Comparison of ENCODE assay signal across 12 mouse cellular contexts in the genomic region with DNA sequence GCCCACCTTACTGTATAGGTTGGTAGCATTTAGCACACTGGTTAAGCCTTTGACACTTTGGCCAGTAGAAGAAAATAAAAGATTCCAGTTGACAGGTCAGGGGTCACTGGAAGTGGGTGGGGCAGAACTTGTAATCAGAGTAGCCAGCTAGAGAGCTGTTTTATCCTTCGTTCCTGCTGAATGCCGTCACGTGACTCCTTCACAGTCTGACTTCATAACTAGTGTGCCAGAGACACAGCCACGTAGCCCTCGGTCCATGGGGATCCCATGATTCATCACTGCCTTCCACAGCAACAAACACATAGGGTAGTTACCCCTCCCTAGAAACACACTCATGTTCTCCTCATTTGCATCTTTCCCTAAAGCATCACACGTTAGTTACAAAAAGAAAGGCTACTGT. TPM values are rescaled to one million over a fixed set of nuclear protein-coding genes. Genes with fewer than 3 reads are reported as not detected.
DNase-seq lines count a peak whose midpoint lies in the region; ATAC-seq and TF ChIP-seq lines count a peak whose summit lies in the region.
"Had no signal": no experiment of that assay in that cellular context is flagged by ENCODE, and none has a peak within 500 bp of the region (broad histone marks: within the 10 kb centered on the region; RNA-seq: fewer than 3 reads in every experiment).

No protein-coding gene starts in this region.

- 15% methylated on average over 6 of the region's 6 CpGs for WGBS in hindbrain, embryonic 11.5 days
- 10% methylated on average over 6 of the region's 6 CpGs for WGBS in hindbrain, embryonic 13.5 days

- no peak for TF ChIP-seq POLR2A in MEL (IDR thresholded peaks at IDR 0.05; ENCODE audit: control insufficient read depth in 1 of 2, insufficient read depth in 1 of 2, low read depth in 1 of 2, low read length in 2 of 2, poor library complexity in 1 of 2)

- H3K36me3 ChIP-seq in hindbrain, embryonic 11.5 days (ENCODE audit: control insufficient read depth, insufficient read depth, low read length): no peaks in the 10 kb centered on the region
- peaks cover 3% of the 10 kb centered on the region for H3K36me3 ChIP-seq in hindbrain, embryonic 13.5 days
- H3K36me3 ChIP-seq in MEL (ENCODE audit: control insufficient read depth in 1 of 2, insufficient read depth in 2 of 2, low read length in 2 of 2): no peaks in the 10 kb centered on the region
- H3K36me3 ChIP-seq: limb, embryonic 12.5 days had no signal

- no peak overlapping the region for H3K4me3 ChIP-seq in hindbrain, embryonic 11.5 days (ENCODE audit: low read depth, low read length)
- H3K4me3 ChIP-seq in hindbrain, embryonic 13.5 days: no peak overlapping the region
- no peak overlapping the region for H3K4me3 ChIP-seq in MEL (ENCODE audit: control insufficient read depth in 1 of 2, insufficient read depth in 1 of 2, low read depth in 2 of 2, low read length in 2 of 2)
- H3K4me3 ChIP-seq: limb, embryonic 12.5 days had no signal

- TF ChIP-seq CTCF in MEL (IDR thresholded peaks at IDR 0.05 in 2 of 3, conservative IDR thresholded peaks at IDR 0.05 in 1 of 3; ENCODE audit: control insufficient read depth in 1 of 3, insufficient read depth in 1 of 3, low read depth in 2 of 3, low read length in 3 of 3, poor library complexity in 1 of 3, severe bottlenecking in 1 of 3): no peak

- H3K4me1 ChIP-seq in hindbrain, embryonic 11.5 days (replicated peaks; ENCODE audit: control insufficient read depth, insufficient read depth, low read length): peaks cover 3% of the 10 kb centered on the region
- peaks cover 26% of the 10 kb centered on the region for H3K4me1 ChIP-seq in hindbrain, embryonic 13.5 days (replicated peaks)
- H3K4me1 ChIP-seq in MEL (ENCODE audit: control insufficient read depth in 1 of 2, insufficient read depth in 2 of 2, low read length in 2 of 2): no peaks in the 10 kb centered on the region

- DNase-seq in hindbrain, embryonic 11.5 days (ENCODE audit: low spot score): peak; percentile 41
- DNase-seq in 3T3-L1 (ENCODE audit: low read depth, low spot score): peak; percentile 7
- no peak for DNase-seq in MEL (ENCODE audit: low read depth, low spot score)
- DNase-seq in heart, postnatal 25 days (ENCODE audit: low spot score): peak; percentile 27
- DNase-seq in frontal cortex, adult 2 months (ENCODE audit: extremely low spot score in 1 of 2, low spot score in 1 of 2): no peak
- no peak for DNase-seq in frontal cortex, postnatal 36 days (ENCODE audit: low spot score in 2 of 2)
- DNase-seq: cerebellum, adult 9-11 months; thymus, adult 18-20 months had no signal

- H3K9me3 ChIP-seq in hindbrain, embryonic 11.5 days (ENCODE audit: control insufficient read depth, low read length): no peaks in the 10 kb centered on the region
- no peaks in the 10 kb centered on the region for H3K9me3 ChIP-seq in hindbrain, embryonic 13.5 days
- no peaks in the 10 kb centered on the region for H3K9me3 ChIP-seq in MEL (replicated peaks; ENCODE audit: insufficient read depth, low read length)
- H3K9me3 ChIP-seq: limb, embryonic 12.5 days; megakaryocyte, embryonic 14.5 days had no signal

- no peaks in the 10 kb centered on the region for H3K27me3 ChIP-seq in hindbrain, embryonic 11.5 days (ENCODE audit: control insufficient read depth, insufficient read depth, low read length)
- H3K27me3 ChIP-seq in hindbrain, embryonic 13.5 days: no peaks in the 10 kb centered on the region
- H3K27me3 ChIP-seq in MEL (ENCODE audit: control insufficient read depth in 1 of 2, insufficient read depth in 2 of 2, low read length in 2 of 2): no peaks in the 10 kb centered on the region; a peak in 1 of 4 replicates
- H3K27me3 ChIP-seq: limb, embryonic 12.5 days had no signal

- no peaks in the 10 kb centered on the region for H3K79me2 ChIP-seq in MEL (ENCODE audit: control insufficient read depth, insufficient read depth, low read length, poor library complexity)

- intact Hi-C loops in heart, postnatal 25 days (cut with DNase I): loop anchor here (5.0 kb wide), 1 partner anchor 77 kb away; no protein-coding TSS in a partner anchor

- no peak overlapping the region for H3K4me2 ChIP-seq in hindbrain, embryonic 11.5 days (replicated peaks; ENCODE audit: low read depth, low read length)
- H3K4me2 ChIP-seq in hindbrain, embryonic 13.5 days: no peak overlapping the region
- H3K4me2 ChIP-seq: limb, embryonic 12.5 days had no signal

- TF ChIP-seq EP300 in MEL (IDR thresholded peaks at IDR 0.05; ENCODE audit: low read depth in 1 of 2, low read length in 2 of 2): no peak

- ATAC-seq in hindbrain, embryonic 11.5 days (ENCODE audit: low FRiP score): peak; percentile 48; the same call in 1 of the 2 replicates
- ATAC-seq in hindbrain, embryonic 13.5 days (ENCODE audit: low FRiP score): no peak
- ATAC-seq in inflammation-experienced regulatory T-cells, adult 6 months: no peak

- no peak overlapping the region for H3K27ac ChIP-seq in hindbrain, embryonic 11.5 days (ENCODE audit: low read depth, low read length)
- no peak overlapping the region for H3K27ac ChIP-seq in hindbrain, embryonic 13.5 days
- no peak overlapping the region for H3K27ac ChIP-seq in MEL (ENCODE audit: control insufficient read depth, low read depth, low read length)
- H3K27ac ChIP-seq: limb, embryonic 12.5 days had no signal

- TF ChIP-seq RAD21 in MEL (IDR thresholded peaks at IDR 0.05; ENCODE audit: low read depth, low read length): no peak

- no peak overlapping the region for H3K9ac ChIP-seq in hindbrain, embryonic 11.5 days (ENCODE audit: low read depth, low read length)
- H3K9ac ChIP-seq in hindbrain, embryonic 13.5 days: no peak overlapping the region
- H3K9ac ChIP-seq in MEL (ENCODE audit: control insufficient read depth, low read depth, low read length, poor library complexity, severe bottlenecking): no peak overlapping the region
- H3K9ac ChIP-seq: limb, embryonic 12.5 days had no signal

TF ChIP-seq in MEL, 35 proteins besides CTCF, POLR2A, EP300 and RAD21:
- TF ChIP-seq USF1 (IDR thresholded peaks at IDR 0.05; ENCODE audit: low read depth, low read length): peak; percentile 18; the same call in 1 of the 2 replicates
- no peak for TF ChIP-seq ZMIZ1 (IDR thresholded peaks at IDR 0.05; ENCODE audit: low read depth, low read length)
TF ChIP-seq in MEL: peak in this region for 1.

RNA-seq across cellular contexts. Expression of gene Sirpa, which starts 11.4 kb away (rescaled TPM):
- 17.2 and 18.4 TPM in 2 replicates for polyA plus RNA-seq in hindbrain, embryonic 11.5 days (2014; fragmentation: Nextera tagmentation; extraction: Ambion mirVana)
- polyA plus RNA-seq in hindbrain, embryonic 13.5 days (2015; fragmentation: Nextera tagmentation; extraction: Ambion mirVana): 20.8 and 23.1 TPM in 2 replicates
- total RNA-seq in MEL (2012; rRNA removed): not detected in 2 replicates
- polyA plus RNA-seq in MEL (2012; ENCODE audit: insufficient read depth in 1 of 2, insufficient read length in 2 of 2, low read depth in 1 of 2, low replicate concordance in 2 of 2, missing spikeins in 1 of 2): not detected
- total RNA-seq in heart, postnatal 25 days (2021): 10 to 100 TPM; 24.6 to 28.1 TPM
- 276 and 309 TPM in 2 replicates for polyA plus RNA-seq in frontal cortex, adult 2 months (2012; rRNA removed)
- 1 to 10 TPM in 1 of 3 experiments, under 1 TPM in 1, not detected in 1; 0.96 to 1.0 TPM for polyA plus RNA-seq in inflammation-experienced regulatory T-cells, adult 6 months (2017; shearing (Covaris generic))

Comparison
In these comparisons a context has a peak if more than half of its experiments do, and no peak if none do; other contexts are left out.
1. DNase-seq: peak in hindbrain, embryonic 11.5 days (single experiment), 3T3-L1 (single experiment) and heart, postnatal 25 days (single experiment); none in MEL (single experiment), frontal cortex, adult 2 months (0 of 2) and frontal cortex, postnatal 36 days (0 of 2).
2. RNA of gene Sirpa, which starts 11.4 kb away (polyA plus RNA-seq): 276 to 309 TPM in frontal cortex, adult 2 months; 20.8 to 23.1 TPM in hindbrain, embryonic 13.5 days, 17.2 to 18.4 TPM in hindbrain, embryonic 11.5 days, 0.96 to 1.0 TPM in inflammation-experienced regulatory T-cells, adult 6 months and not detected in MEL; every median in the first group is over 10 times any median in the second.